Mouse (Mus musculus) heart, adult 8-10 months (tissue): ENCODE results near the gene Zfp42. TPM values are rescaled to one million over a fixed set of nuclear protein-coding genes. Genes with fewer than 3 reads are reported as not detected.

Experiments used
- DNase-seq: peaks from one replicate; pipeline ENCODE4 v3.0.0; 2022; ENCODE audit warnings: low spot score
- total RNA-seq, 4 experiments: library from RNA; stranded (reverse); gene quantifications; 2 replicates each; pipeline ENCODE4 v1.2.4; 2022

Gene Zfp42
- total RNA-seq, 4 experiments from 2014 or later = not detected

- no peak for DNase-seq
Observed at GRCm38 (mm10) chr8:43251653-43252052, 55.1 kb downstream of the Zfp42 start.

GRCm38 (mm10) chr8:43248707-43249106, 58.1 kb downstream of the Zfp42 start:
- DNase-seq = no peak

Other genes with a start within 250 kb of the Zfp42 start
- gene Triml1, start 165.5 kb downstream of the Zfp42 start, total RNA-seq = not detected
- not detected for gene Triml2, start 126.4 kb downstream of the Zfp42 start, total RNA-seq
- gene Adam26b, start 221.1 kb upstream of the Zfp42 start, total RNA-seq = not detected